Mouse (Mus musculus) G1E (cell line): ENCODE measurements around the gene Gzmk.

Experiments used
- CTCF ChIP-seq: IDR thresholded peaks from 2 replicates; pipeline ENCODE4 v1.5.1; 2012; ENCODE audit warnings: low read depth, low read length, inconsistent platforms, mixed read lengths
- GATA1 ChIP-seq: IDR thresholded peaks from 2 replicates; pipeline ENCODE4 v1.6.1; 2012; ENCODE audit warnings: borderline replicate concordance, low read length, inconsistent platforms, mixed read lengths
- TAL1 ChIP-seq: conservative IDR thresholded peaks from 2 replicates; pipeline ENCODE4 v1.6.1; 2012; ENCODE audit warnings: low read depth, low read length, inconsistent platforms, mixed read lengths

- TF ChIP-seq CTCF (no peak), TAL1 (no peak), GATA1 (no peak)
Measured at GRCm38 (mm10) chr13:113256766-113257165, 31.1 kb upstream of the Gzmk start.
